Mouse (Mus musculus) 3T3-L1 (cell line): ENCODE results near the gene Samd13.
A peak's percentile ranks its signal among the peaks of the same experiment; 100 is the strongest.

ENCODE experiments used
- DNase-seq: peaks from one replicate; pipeline ENCODE4 v3.0.0-alpha.2; 2015; ENCODE audit warnings: low read depth, low spot score

The Samd13 gene

DNA sequence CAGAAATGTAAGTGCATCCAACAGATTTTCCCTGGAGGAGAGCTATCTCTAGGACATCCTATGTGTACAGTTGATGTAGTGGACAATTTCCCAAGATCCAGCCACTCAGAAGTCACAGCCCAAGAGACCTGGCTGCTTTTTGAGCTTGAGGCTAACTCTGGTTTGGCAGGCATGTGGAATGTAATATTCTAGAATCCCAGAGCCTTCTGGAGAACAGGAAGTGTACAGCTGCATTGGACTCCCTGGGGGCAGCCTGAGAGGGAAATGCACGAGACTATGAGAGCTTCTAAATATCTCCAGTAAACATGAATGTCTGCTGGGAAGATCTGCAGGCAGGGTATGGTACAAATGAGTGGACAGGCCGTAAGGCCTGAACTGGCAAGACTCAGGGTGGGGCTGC lies 14.3 kb downstream of the Samd13 start:
- DNase-seq, result peak; percentile 64

- no peak for DNase-seq
Measured at GRCm38 (mm10) chr3:146661907-146662306, 23.5 kb downstream of the Samd13 start.

DNA sequence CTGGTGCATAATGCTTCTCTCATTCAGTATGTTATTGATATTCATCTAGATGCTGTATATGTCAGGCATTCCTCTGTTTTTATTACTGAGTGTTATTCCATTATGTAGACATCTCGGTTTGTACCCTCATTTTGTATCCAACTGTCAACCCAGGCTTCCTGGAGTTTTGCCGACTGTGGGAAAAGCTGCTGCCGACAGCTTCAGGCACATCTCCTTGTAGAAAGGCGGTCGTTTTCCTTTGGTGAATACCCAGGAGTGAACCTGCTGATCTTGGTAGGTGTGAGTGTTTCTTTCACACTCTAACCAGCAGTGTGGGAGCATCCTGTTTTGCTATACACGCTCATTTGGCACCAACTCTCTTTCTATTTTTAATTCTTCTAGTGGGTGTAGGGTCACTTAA lies 24.4 kb downstream of the Samd13 start:
- DNase-seq, result no peak

GRCm38 (mm10) chr3:146659321-146659720 lies 26.1 kb downstream of the Samd13 start:
- no peak for DNase-seq

- no peak for DNase-seq
Measured at GRCm38 (mm10) chr3:146658061-146658639, 27.2 kb downstream of the Samd13 start.

DNA sequence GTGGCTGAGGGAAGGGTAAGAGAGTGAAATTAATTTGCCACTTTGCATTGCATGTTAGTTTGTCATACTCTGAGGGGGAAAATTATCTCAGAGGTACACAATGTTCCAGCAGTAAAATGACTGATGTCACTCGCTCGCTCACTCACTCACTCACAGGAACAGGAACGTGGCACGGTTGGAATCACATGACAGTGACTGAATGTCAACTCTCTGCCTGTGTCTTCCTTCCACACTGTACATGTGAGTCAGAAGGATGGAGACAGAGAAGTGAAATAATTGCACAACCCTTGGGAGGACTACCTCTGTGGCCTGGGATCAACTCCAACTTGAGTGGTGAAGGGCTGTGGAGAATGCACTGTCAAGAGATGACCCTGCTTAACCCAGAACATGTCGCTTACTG lies 28.0 kb downstream of the Samd13 start:
- DNase-seq, result peak; percentile 44

- peak; percentile 40 for DNase-seq
Measured at GRCm38 (mm10) chr3:146655111-146655577, 30.2 kb downstream of the Samd13 start.

DNA sequence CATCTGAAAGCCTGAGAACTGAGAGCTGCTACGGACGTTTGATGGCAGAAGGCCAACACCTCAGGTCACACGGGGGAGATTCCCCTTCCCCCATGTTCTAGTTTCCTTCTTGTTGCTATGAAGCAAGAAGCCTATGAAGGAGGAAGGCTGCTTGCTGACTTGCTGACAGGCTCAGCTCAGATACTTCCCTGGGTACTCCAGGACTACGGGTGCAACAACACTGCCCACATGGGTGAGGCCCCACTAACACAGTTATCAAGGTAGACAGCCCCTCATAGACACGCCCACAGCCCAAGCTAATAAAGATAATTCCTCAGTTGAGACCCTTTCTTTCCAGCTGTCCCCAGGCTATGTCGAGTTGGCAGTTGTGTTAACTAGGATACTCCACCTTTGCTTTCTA lies 31.7 kb downstream of the Samd13 start:
- DNase-seq, result no peak

DNA sequence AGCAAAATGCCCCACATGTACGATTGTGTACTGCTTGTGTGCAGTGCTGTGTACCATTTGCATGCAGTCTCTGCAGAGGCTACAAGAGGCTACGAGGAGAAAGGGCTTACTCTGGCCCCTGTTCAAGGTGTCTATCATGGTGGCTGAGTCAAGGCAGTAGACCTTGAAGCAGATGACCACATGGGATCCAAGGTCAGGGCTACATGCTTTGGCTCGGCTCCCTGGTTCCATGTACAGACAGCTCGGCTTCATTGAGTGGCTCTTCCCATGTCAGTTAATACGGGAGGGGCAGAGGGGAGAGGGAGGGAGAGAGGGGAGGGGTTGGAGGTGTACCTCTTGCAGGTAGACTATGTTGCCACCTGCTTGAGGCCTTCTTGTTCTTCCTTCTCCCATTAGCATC lies 33.0 kb downstream of the Samd13 start:
- no peak for DNase-seq

DNA sequence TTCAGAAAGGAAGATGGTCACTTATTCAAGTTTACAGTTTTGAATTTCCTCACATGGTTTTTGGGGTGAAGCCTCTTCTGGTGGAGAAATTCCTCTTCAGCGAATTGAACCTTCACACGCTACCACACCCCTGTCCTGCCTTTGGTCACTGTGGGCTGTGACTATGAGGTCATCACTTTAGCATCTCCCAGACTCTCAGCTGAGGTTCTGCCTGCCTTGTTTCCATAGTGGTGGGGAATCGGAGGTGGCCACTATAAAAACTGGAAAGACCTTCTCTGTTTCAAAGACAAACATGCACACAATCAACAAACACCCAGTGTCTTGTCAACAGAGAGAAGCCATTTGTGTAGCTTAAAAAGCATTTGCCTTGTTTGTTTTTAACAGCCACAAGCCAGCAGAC lies 34.2 kb downstream of the Samd13 start, which contains the start of gene 4930503B20Rik:
TSS of gene 4930503B20Rik (minus strand) at position 101 of the 400 bp plus-strand sequence.
- peak; percentile 40 for DNase-seq

GRCm38 (mm10) chr3:146650716-146651115 lies 34.7 kb downstream of the Samd13 start:
- no peak for DNase-seq

GRCm38 (mm10) chr3:146649311-146649894 lies 36.0 kb downstream of the Samd13 start:
- no peak for DNase-seq

- DNase-seq, result peak; percentile 53
Measured at GRCm38 (mm10) chr3:146641818-146642427, 43.5 kb downstream of the Samd13 start.

GRCm38 (mm10) chr3:146632506-146632905 lies 52.9 kb downstream of the Samd13 start:
- no peak for DNase-seq

DNA sequence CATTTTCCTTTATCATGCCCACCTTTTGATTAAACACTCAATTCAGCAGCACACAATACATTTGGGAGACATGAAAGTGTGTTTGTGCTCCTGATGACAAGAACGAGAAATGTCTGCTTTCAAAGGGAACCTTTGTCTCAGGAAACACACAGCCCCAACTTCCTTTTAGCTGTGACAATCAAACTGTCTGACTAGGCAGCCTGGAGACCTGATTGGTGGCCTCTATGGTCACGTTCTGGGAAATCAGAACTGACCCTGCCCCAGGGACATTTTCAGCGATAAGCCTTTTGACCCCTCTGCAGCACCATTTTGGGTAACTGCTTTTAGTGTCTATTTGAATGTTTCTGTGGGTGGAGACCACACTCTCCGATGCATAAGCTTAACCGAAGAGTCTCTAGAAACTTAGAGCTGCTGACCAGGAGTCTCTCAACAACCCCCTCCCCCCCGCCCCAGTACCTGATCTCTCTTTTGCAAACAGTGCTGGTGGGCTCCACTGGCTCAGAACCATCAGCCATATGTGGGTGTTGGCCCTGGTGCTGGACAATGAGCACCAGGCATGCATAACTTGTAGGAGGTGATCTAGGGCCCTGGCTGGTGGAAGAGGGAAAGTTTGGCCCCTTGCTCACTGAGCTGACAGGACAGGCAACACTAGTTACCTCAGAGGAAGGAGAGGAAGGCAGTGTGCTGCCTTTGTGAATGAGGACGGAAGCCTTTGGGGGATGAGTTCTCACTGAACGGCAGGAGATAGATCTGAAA lies 57.0 kb downstream of the Samd13 start:
- no peak for DNase-seq

- DNase-seq, result no peak
Measured at GRCm38 (mm10) chr3:146625766-146626165, 59.6 kb downstream of the Samd13 start.

- no peak for DNase-seq
Measured at GRCm38 (mm10) chr3:146621966-146622365, 63.4 kb downstream of the Samd13 start.

DNA sequence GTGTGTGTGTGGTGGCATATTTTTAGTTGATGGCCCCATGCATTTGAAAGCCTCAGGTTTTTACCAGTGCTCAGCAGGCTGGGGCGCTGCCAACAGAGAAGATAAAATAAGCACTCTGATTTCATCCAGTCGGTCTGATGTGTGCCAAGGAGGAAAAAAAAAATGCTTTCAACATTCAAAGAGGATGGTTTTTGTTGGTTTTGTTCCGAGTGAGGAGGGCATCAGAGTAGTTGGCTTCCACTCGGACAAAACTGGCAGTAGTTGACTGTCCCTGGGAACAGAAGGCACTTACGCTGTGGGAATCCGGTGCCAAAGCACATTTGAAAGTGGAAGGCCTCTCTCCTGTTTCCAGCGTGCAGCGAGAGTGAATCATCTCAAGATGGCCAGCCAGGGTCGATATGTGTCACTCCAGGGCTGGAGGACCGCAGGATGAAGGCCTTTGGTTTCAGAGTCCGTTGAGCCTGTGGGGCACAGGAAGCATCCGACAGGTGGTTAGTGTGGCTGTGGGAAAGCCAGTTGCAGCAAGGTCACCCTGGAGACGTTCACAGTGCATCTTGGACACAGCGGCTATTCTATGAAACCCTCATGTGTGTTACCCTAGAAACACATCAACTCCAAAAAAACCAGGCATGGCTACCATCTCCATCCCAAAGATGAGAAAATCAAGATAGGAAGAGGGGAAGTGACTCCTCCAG lies 64.7 kb downstream of the Samd13 start:
- DNase-seq, result no peak

- no peak for DNase-seq
Measured at GRCm38 (mm10) chr3:146620101-146620500, 65.3 kb downstream of the Samd13 start.

GRCm38 (mm10) chr3:146618357-146618756 lies 67.0 kb downstream of the Samd13 start:
- no peak for DNase-seq

DNA sequence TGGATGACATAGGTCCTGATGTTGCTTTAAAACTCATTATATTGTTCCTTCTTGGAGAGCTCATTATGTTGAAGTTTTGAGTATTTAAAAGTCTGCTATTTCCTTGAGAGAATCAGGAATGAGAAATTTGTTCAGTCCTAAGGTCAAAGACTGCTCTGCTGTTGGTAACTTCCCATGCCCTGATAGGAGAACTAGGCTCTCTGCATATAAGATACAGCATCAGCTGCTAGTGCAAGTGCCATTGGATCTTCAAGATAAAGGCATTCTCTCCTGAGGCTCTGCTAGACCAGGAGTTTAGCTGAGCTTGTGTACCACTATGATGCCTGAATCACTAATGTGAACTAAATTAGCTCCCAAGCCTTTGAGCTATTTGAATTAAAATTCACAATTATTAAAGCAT lies 67.4 kb downstream of the Samd13 start:
- DNase-seq, result no peak
